Mouse (Mus musculus): ENCODE data around the gene Arhgap21. TPM values are rescaled to one million over a fixed set of nuclear protein-coding genes. Genes with fewer than 3 reads are reported as not detected.

The Arhgap21 gene
- total and polyA plus RNA-seq, 3 experiments = 21.1 to 64.9 (median 25.9) TPM

DNA sequence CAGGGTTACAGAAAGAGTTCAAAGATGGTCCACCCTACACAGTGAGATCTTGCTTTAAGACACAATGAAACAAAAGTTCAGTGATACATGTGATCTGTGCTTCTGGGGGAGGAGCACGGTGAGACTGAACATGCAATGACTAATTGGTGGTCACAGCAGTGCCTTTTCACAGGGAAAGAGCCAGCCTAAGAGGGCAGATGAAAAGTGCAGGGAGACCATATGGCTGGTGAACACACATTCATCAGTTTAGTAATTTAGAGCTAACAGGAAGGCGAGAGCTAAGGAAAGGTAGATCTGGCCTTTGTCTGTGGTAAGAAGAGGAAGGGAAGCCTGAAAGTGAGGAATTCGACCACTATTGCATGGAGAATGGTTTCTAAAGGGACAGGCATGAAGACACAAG lies 102.9 kb downstream of the Arhgap21 start:
- DNase-seq (ENCODE audit: low spot score) (no peak), ATAC-seq (ENCODE audit: extremely low read depth, insufficient number of reproducible peaks, low FRiP score, poor library complexity, severe bottlenecking) (no peak)
- Histone ChIP-seq H3K27me3 (ENCODE audit: insufficient read depth, low read length) (no peaks in the 10 kb centered on the region), H3K4me3 (ENCODE audit: low read depth, low read length) (no peak overlapping the region), H3K36me3 (replicated peaks) (peaks cover 71% of the 10 kb centered on the region), H3K4me1 (ENCODE audit: insufficient read depth, low read depth, low read length) (0 out of 2 replicates have a peak, but pooled peaks cover 2% of the 10 kb centered on the region), H3K9me3 (replicated peaks) (no peaks in the 10 kb centered on the region)
- TF ChIP-seq CTCF (IDR thresholded peaks at IDR 0.05; ENCODE audit: low read depth, low read length) (no peak), GATA1 (IDR thresholded peaks at IDR 0.05; ENCODE audit: borderline replicate concordance, low read length) (no peak), GATA2 (IDR thresholded peaks at IDR 0.05; ENCODE audit: borderline replicate concordance, low read depth, low read length) (no peak), TAL1 (conservative IDR thresholded peaks at IDR 0.05; ENCODE audit: low read depth, low read length) (no peak), POLR2AphosphoS5 (IDR thresholded peaks at IDR 0.05; ENCODE audit: insufficient replicate concordance, low read depth, low read length) (no peak)

DNA sequence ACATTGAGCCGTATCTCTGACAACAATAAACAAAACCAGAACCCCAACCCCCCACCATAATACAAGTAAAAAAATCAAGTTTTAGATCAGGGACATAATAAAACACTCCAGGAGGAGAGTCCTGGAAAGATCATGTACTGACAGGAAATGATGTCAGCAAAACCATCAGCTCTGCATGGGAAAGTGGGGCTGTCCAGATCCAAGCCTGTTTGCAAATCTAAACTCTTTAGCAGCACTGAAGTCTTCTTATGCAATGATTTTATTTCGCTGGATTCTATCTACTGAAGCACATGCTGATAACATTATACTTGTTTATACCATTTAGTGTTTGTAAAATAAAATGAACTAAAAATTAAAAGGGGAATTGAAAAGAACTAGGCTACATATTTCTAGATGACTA lies 104.1 kb downstream of the Arhgap21 start:
- no peak for DNase-seq (ENCODE audit: low spot score)
- no peaks in the 10 kb centered on the region for H3K27me3 ChIP-seq (ENCODE audit: insufficient read depth, low read length)
- 0 out of 2 replicates have a peak, but pooled peaks cover 2% of the 10 kb centered on the region for H3K4me1 ChIP-seq (ENCODE audit: insufficient read depth, low read depth, low read length)
- H3K4me3 ChIP-seq (ENCODE audit: low read depth, low read length) = no peak overlapping the region
- TF ChIP-seq GATA1 (IDR thresholded peaks at IDR 0.05; ENCODE audit: borderline replicate concordance, low read length) = no peak
- no peak for TF ChIP-seq POLR2AphosphoS5 (IDR thresholded peaks at IDR 0.05; ENCODE audit: insufficient replicate concordance, low read depth, low read length)
- no peak for TF ChIP-seq TAL1 (conservative IDR thresholded peaks at IDR 0.05; ENCODE audit: low read depth, low read length)
- no peak for TF ChIP-seq CTCF (IDR thresholded peaks at IDR 0.05; ENCODE audit: low read depth, low read length)
- TF ChIP-seq GATA2 (IDR thresholded peaks at IDR 0.05; ENCODE audit: borderline replicate concordance, low read depth, low read length) = no peak
- peaks cover 79% of the 10 kb centered on the region for H3K36me3 ChIP-seq (replicated peaks)
- no peaks in the 10 kb centered on the region for H3K9me3 ChIP-seq (replicated peaks)
- no peak for ATAC-seq (ENCODE audit: extremely low read depth, insufficient number of reproducible peaks, low FRiP score, poor library complexity, severe bottlenecking)

DNA sequence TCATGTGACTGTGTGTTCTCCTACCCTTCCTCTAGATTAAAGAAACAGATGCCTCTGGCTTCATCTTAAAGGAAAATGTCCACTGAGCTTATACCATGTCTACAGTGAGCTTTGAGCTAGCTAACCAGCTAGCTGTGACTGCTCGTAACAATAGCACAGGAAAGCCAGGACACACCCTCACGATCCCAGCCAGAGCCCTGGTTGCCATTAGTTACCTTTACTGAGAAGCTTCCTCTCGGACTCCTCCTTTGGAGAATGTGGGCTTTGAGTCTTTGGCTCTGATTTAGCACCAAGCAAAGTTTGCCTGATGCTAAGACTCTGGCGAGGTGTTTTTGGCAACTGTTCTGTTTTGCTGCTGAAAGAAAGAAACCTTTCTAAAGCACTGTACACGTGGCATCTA lies 107.9 kb downstream of the Arhgap21 start:
- Histone ChIP-seq H3K9me3 (replicated peaks) (no peaks in the 10 kb centered on the region), H3K4me1 (ENCODE audit: insufficient read depth, low read depth, low read length) (no peaks in the 10 kb centered on the region), H3K4me3 (ENCODE audit: low read depth, low read length) (no peak overlapping the region), H3K36me3 (replicated peaks) (peaks cover 82% of the 10 kb centered on the region), H3K27me3 (ENCODE audit: insufficient read depth, low read length) (no peaks in the 10 kb centered on the region)
- TF ChIP-seq POLR2AphosphoS5 (IDR thresholded peaks at IDR 0.05; ENCODE audit: insufficient replicate concordance, low read depth, low read length) = no peak
- no peak for TF ChIP-seq CTCF (IDR thresholded peaks at IDR 0.05; ENCODE audit: low read depth, low read length)
- no peak for TF ChIP-seq GATA2 (IDR thresholded peaks at IDR 0.05; ENCODE audit: borderline replicate concordance, low read depth, low read length)
- no peak for TF ChIP-seq GATA1 (IDR thresholded peaks at IDR 0.05; ENCODE audit: borderline replicate concordance, low read length)
- no peak for TF ChIP-seq TAL1 (conservative IDR thresholded peaks at IDR 0.05; ENCODE audit: low read depth, low read length)
- DNase-seq (ENCODE audit: low spot score) (no peak), ATAC-seq (ENCODE audit: extremely low read depth, insufficient number of reproducible peaks, low FRiP score, poor library complexity, severe bottlenecking) (no peak)

DNA sequence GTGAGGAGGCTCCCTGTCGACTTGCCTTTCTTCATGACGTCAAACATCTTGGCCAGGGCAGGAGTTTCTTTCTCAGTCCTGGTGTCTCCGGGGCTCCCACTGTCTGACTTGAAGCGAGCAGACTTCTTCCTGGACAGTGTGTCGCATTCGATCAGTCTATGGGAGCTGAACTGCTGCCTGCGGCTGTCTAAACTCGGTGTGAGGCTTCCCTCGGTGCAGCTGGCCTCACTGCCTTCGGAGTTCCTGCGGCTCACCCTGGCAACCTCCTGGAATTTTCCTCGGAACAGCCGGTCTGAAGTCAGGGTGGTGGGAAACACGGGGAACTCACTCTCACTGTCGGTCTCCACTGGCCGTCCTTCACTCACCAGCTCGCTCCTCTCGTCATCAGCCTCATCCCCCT lies 119.3 kb downstream of the Arhgap21 start:
- TF ChIP-seq GATA1 (IDR thresholded peaks at IDR 0.05; ENCODE audit: borderline replicate concordance, low read length) (no peak), CTCF (IDR thresholded peaks at IDR 0.05; ENCODE audit: low read depth, low read length) (no peak), POLR2AphosphoS5 (IDR thresholded peaks at IDR 0.05; ENCODE audit: insufficient replicate concordance, low read depth, low read length) (no peak), TAL1 (conservative IDR thresholded peaks at IDR 0.05; ENCODE audit: low read depth, low read length) (no peak), GATA2 (IDR thresholded peaks at IDR 0.05; ENCODE audit: borderline replicate concordance, low read depth, low read length) (no peak)
- ATAC-seq (ENCODE audit: extremely low read depth, insufficient number of reproducible peaks, low FRiP score, poor library complexity, severe bottlenecking) (no peak), DNase-seq (ENCODE audit: low spot score) (no peak)
- Histone ChIP-seq H3K9me3 (replicated peaks) (no peaks in the 10 kb centered on the region), H3K27me3 (ENCODE audit: insufficient read depth, low read length) (no peaks in the 10 kb centered on the region), H3K4me1 (ENCODE audit: insufficient read depth, low read depth, low read length) (no peaks in the 10 kb centered on the region), H3K36me3 (replicated peaks) (peaks cover 66% of the 10 kb centered on the region), H3K4me3 (ENCODE audit: low read depth, low read length) (no peak overlapping the region)

DNA sequence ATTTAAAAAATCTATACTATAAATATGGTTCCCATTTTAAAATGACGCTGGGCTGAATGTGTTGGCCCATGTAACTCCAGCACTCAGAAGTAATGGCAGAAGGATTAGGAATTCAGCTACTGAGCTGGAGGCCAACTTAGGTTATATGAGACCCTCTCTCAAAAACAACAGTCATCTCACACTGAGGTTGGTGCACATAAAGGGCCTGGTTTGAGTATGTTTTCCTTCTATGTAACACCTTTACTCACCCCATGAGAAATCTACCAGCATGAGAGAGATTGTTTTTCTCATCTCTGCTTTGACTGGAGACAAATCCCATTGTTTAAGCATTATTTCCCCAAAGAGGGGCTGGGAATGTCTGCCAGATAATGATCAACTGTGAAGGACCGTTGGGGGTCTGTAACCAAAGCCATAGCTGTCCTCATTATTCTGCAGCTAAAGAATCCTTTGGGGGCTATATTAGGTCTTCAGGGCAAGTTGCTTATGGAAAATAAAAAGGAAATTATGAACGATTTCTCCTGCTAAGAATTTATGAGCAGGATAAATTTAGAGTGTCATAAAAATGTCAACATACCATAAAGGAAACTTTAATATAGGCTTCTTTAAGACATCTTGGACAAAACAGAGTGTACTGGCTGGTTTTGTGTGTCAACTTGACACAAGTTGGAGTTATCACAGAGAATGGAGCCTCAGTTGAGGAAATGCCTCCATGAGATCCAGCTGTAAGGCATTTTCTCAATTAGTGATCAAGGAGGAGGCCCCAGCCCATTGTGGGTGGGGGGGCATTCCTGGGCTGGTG lies 136.9 kb downstream of the Arhgap21 start:
- DNase-seq (ENCODE audit: low spot score) (no peak), ATAC-seq (ENCODE audit: extremely low read depth, insufficient number of reproducible peaks, low FRiP score, poor library complexity, severe bottlenecking) (no peak)
- Histone ChIP-seq H3K36me3 (replicated peaks) (no peaks in the 10 kb centered on the region), H3K9me3 (replicated peaks) (no peaks in the 10 kb centered on the region), H3K4me3 (ENCODE audit: low read depth, low read length) (no peak overlapping the region), H3K27me3 (ENCODE audit: insufficient read depth, low read length) (no peaks in the 10 kb centered on the region), H3K4me1 (ENCODE audit: insufficient read depth, low read depth, low read length) (no peaks in the 10 kb centered on the region)
- no peak for TF ChIP-seq TAL1 (conservative IDR thresholded peaks at IDR 0.05; ENCODE audit: low read depth, low read length)
- no peak for TF ChIP-seq POLR2AphosphoS5 (IDR thresholded peaks at IDR 0.05; ENCODE audit: insufficient replicate concordance, low read depth, low read length)
- TF ChIP-seq CTCF (IDR thresholded peaks at IDR 0.05; ENCODE audit: low read depth, low read length) = no peak
- no peak for TF ChIP-seq GATA1 (IDR thresholded peaks at IDR 0.05; ENCODE audit: borderline replicate concordance, low read length)
- no peak for TF ChIP-seq GATA2 (IDR thresholded peaks at IDR 0.05; ENCODE audit: borderline replicate concordance, low read depth, low read length)

DNA sequence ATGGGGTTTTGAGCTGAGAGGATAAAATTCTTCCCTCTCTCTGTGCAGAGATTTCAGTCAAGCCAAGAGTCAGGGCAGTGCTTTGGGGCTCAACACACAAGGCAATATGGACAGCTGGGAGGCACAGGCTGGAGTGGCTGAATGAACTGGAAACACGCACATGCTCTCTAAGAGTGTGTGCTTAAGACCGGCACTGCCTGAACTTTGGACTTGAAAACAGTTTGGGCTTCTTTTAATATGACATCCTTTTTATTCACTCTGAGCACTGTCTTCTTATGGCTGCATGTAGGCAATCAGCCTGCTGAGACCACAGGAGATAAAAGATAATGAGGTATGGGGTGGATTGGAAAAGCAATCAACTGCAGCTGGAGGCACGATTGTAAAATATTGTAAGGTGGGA lies 137.8 kb downstream of the Arhgap21 start:
- H3K36me3 ChIP-seq (replicated peaks) = no peaks in the 10 kb centered on the region
- no peak for TF ChIP-seq GATA1 (IDR thresholded peaks at IDR 0.05; ENCODE audit: borderline replicate concordance, low read length)
- TF ChIP-seq TAL1 (conservative IDR thresholded peaks at IDR 0.05; ENCODE audit: low read depth, low read length) = no peak
- TF ChIP-seq POLR2AphosphoS5 (IDR thresholded peaks at IDR 0.05; ENCODE audit: insufficient replicate concordance, low read depth, low read length) = no peak
- TF ChIP-seq GATA2 (IDR thresholded peaks at IDR 0.05; ENCODE audit: borderline replicate concordance, low read depth, low read length) = no peak
- no peak for TF ChIP-seq CTCF (IDR thresholded peaks at IDR 0.05; ENCODE audit: low read depth, low read length)
- ATAC-seq (ENCODE audit: extremely low read depth, insufficient number of reproducible peaks, low FRiP score, poor library complexity, severe bottlenecking) = no peak
- H3K9me3 ChIP-seq (replicated peaks) = no peaks in the 10 kb centered on the region
- no peaks in the 10 kb centered on the region for H3K27me3 ChIP-seq (ENCODE audit: insufficient read depth, low read length)
- H3K4me1 ChIP-seq (ENCODE audit: insufficient read depth, low read depth, low read length) = no peaks in the 10 kb centered on the region
- H3K4me3 ChIP-seq (ENCODE audit: low read depth, low read length) = no peak overlapping the region
- DNase-seq (ENCODE audit: low spot score) = no peak

Measured in G1E (cell line).